Mouse (Mus musculus) midbrain, postnatal 0 days (tissue): Measurements from ENCODE around the gene Ankrd44. TPM values are rescaled to one million over a fixed set of nuclear protein-coding genes. Genes with fewer than 3 reads are reported as not detected.
A peak's percentile ranks its signal among the peaks of the same experiment; 100 is the strongest.

Source experiments
- ATAC-seq: fragments of 200-750 bp; cut with Nextera tagmentation; 2 replicates; pipeline ENCODE4 v1.8.0; 2017; ENCODE audit warnings: moderate number of reproducible peaks, mild to moderate bottlenecking, moderate TSS enrichment, moderate library complexity; ENCODE audit not compliant: low FRiP score
- DNase-seq: peaks from one replicate; pipeline ENCODE4 v3.0.0-alpha.2; 2015; ENCODE audit warnings: low spot score
- H3K27ac ChIP-seq: fragments of 300-500 bp; sonication (generic); 2 replicates; pipeline ENCODE4 v1.5.1; 2014; ENCODE audit warnings: low read depth, mild to moderate bottlenecking, low read length, mixed read lengths
- H3K27me3 ChIP-seq: fragments of 300-500 bp; sonication (generic); 2 replicates; pipeline ENCODE4 v1.6.1; 2014; ENCODE audit warnings: low read length, control low read depth, mixed read lengths; ENCODE audit not compliant: insufficient read depth
- H3K36me3 ChIP-seq: fragments of 300-500 bp; sonication (generic); 2 replicates; pipeline ENCODE4 v1.6.1; 2014; ENCODE audit warnings: low read length, control low read depth, mixed read lengths; ENCODE audit not compliant: insufficient read depth
- H3K4me1 ChIP-seq: fragments of 300-500 bp; sonication (generic); 2 replicates; pipeline ENCODE4 v1.6.1; 2014; ENCODE audit warnings: mild to moderate bottlenecking, control low read depth, antibody characterized with exemption, low read length, mixed read lengths; ENCODE audit not compliant: insufficient read depth
- H3K4me2 ChIP-seq: fragments of 300-500 bp; sonication (generic); 2 replicates; pipeline ENCODE4 v1.6.1; 2014; ENCODE audit warnings: low read depth, mild to moderate bottlenecking, low read length, mixed read lengths; ENCODE audit not compliant: poor library complexity, severe bottlenecking
- H3K4me3 ChIP-seq: fragments of 300-500 bp; sonication (generic); 2 replicates; pipeline ENCODE4 v1.5.1; 2014; ENCODE audit warnings: low read depth, mild to moderate bottlenecking, low read length, moderate library complexity
- H3K9ac ChIP-seq: fragments of 300-500 bp; sonication (generic); replicated peaks from 2 replicates; pipeline ENCODE4 v1.6.1; 2014; ENCODE audit warnings: mild to moderate bottlenecking, low read length, moderate library complexity, mixed read lengths; ENCODE audit not compliant: poor library complexity, severe bottlenecking
- H3K9me3 ChIP-seq: fragments of 300-500 bp; sonication (generic); 2 replicates; pipeline ENCODE4 v1.6.1; 2016; ENCODE audit warnings: low read length, control low read depth
- CTCF ChIP-seq: IDR thresholded peaks from 2 replicates; pipeline ENCODE4 v1.5.1; 2016; ENCODE audit warnings: antibody characterized with exemption, mild to moderate bottlenecking
- WGBS: fragments of 180-500 bp; shearing (Covaris S2); extraction: QIAGEN DNeasy Blood & Tissue Kit; methylation state at CpG from one replicate; pipeline ENCODE4 v1.1.7; 2014; 5-methylcytosine and 5-hydroxymethylcytosine counted together
- polyA plus RNA-seq: library from polyadenylated mRNA; unstranded; fragments of >200 nt; fragmentation: Nextera tagmentation; extraction: Ambion mirVana; gene quantifications from 2 replicates; pipeline ENCODE4 v1.2.1, GENCODE M21; 2015
- total RNA-seq: library from RNA; depleted of rRNA; stranded (reverse); fragments of >200 nt; gene quantifications from 2 replicates; pipeline ENCODE4 v1.2.3, GENCODE M21; 2014

Gene Ankrd44
- total and polyA plus RNA-seq, 2 experiments from 2014 or later, result 16.7 to 51.6 TPM

GRCm38 (mm10) chr1:54745666-54746065 lies 180.5 kb downstream of the Ankrd44 start:
- H3K4me2 ChIP-seq, result no peak overlapping the region
- no peak overlapping the region for H3K9ac ChIP-seq
- H3K9me3 ChIP-seq, result no peaks in the 10 kb centered on the region
- no peak overlapping the region for H3K27ac ChIP-seq
- no peaks in the 10 kb centered on the region for H3K36me3 ChIP-seq
- H3K4me3 ChIP-seq, result no peak overlapping the region
- no peak for ATAC-seq
- no peak for TF ChIP-seq CTCF
- DNase-seq, result no peak
- H3K4me1 ChIP-seq, result 0 out of 2 replicates have a peak, but pooled peaks cover 3% of the 10 kb centered on the region
- no peaks in the 10 kb centered on the region for H3K27me3 ChIP-seq

GRCm38 (mm10) chr1:54744171-54744570 lies 182.0 kb downstream of the Ankrd44 start:
- 86% methylated on average over 5 of the region's 5 CpGs for WGBS
- Histone ChIP-seq H3K4me3 (no peak overlapping the region), H3K9ac (no peak overlapping the region), H3K27me3 (no peaks in the 10 kb centered on the region), H3K36me3 (no peaks in the 10 kb centered on the region), H3K4me2 (no peak overlapping the region), H3K27ac (no peak overlapping the region), H3K4me1 (0 out of 2 replicates have a peak, but pooled peaks cover 3% of the 10 kb centered on the region), H3K9me3 (no peaks in the 10 kb centered on the region)
- TF ChIP-seq CTCF, result no peak
- ATAC-seq, result no peak
- DNase-seq, result no peak

GRCm38 (mm10) chr1:54743072-54743471 lies 183.1 kb downstream of the Ankrd44 start:
- H3K27me3 ChIP-seq, result no peaks in the 10 kb centered on the region
- DNase-seq (no peak), ATAC-seq (no peak)
- no peaks in the 10 kb centered on the region for H3K9me3 ChIP-seq
- 81% methylated on average over 8 of the region's 8 CpGs for WGBS
- H3K4me1 ChIP-seq, result 0 out of 2 replicates have a peak, but pooled peaks cover 3% of the 10 kb centered on the region
- H3K9ac ChIP-seq, result no peak overlapping the region
- no peak overlapping the region for H3K27ac ChIP-seq
- H3K4me3 ChIP-seq, result no peak overlapping the region
- no peak for TF ChIP-seq CTCF
- no peaks in the 10 kb centered on the region for H3K36me3 ChIP-seq
- H3K4me2 ChIP-seq, result no peak overlapping the region

GRCm38 (mm10) chr1:54740936-54741335 lies 185.3 kb downstream of the Ankrd44 start:
- TF ChIP-seq CTCF, result no peak
- 74% methylated on average over 5 of the region's 5 CpGs for WGBS
- Histone ChIP-seq H3K36me3 (no peaks in the 10 kb centered on the region), H3K9me3 (no peaks in the 10 kb centered on the region), H3K27ac (no peak overlapping the region), H3K4me3 (no peak overlapping the region), H3K4me1 (0 out of 2 replicates have a peak, but pooled peaks cover 3% of the 10 kb centered on the region), H3K9ac (no peak overlapping the region), H3K4me2 (no peak overlapping the region), H3K27me3 (no peaks in the 10 kb centered on the region)
- ATAC-seq (no peak), DNase-seq (no peak)

GRCm38 (mm10) chr1:54737472-54737871 lies 188.7 kb downstream of the Ankrd44 start:
- Histone ChIP-seq H3K27ac (0 out of 2 replicates have a peak overlapping the region, but pooled peaks have one; percentile 26), H3K4me1 (peaks cover 7% of the 10 kb centered on the region; the same call in 1 of the 2 replicates), H3K27me3 (no peaks in the 10 kb centered on the region), H3K36me3 (no peaks in the 10 kb centered on the region), H3K4me2 (no peak overlapping the region), H3K9me3 (no peaks in the 10 kb centered on the region), H3K9ac (no peak overlapping the region), H3K4me3 (no peak overlapping the region)
- no peak for TF ChIP-seq CTCF
- WGBS, result 85% methylated on average over 3 of the region's 3 CpGs
- ATAC-seq, result no peak
- no peak for DNase-seq

- no peak for TF ChIP-seq CTCF
- H3K9me3 ChIP-seq, result no peaks in the 10 kb centered on the region
- peaks cover 7% of the 10 kb centered on the region; the same call in 1 of the 2 replicates for H3K4me1 ChIP-seq
- no peak overlapping the region for H3K4me3 ChIP-seq
- no peaks in the 10 kb centered on the region for H3K27me3 ChIP-seq
- H3K27ac ChIP-seq, result peak overlapping the region; percentile 68
- peak overlapping the region; percentile 20; the same call in 1 of the 2 replicates for H3K4me2 ChIP-seq
- H3K36me3 ChIP-seq, result no peaks in the 10 kb centered on the region
- no peak overlapping the region for H3K9ac ChIP-seq
- ATAC-seq, result peak; percentile 64
- peak; percentile 75 for DNase-seq
- 39% methylated on average over 17 of the region's 17 CpGs for WGBS
These were observed 191.1 kb downstream of the Ankrd44 start for GRCm38 (mm10) chr1:54734917-54735664.
